Comparison of ENCODE assay signal across 19 mouse cellular contexts in the genomic region with DNA sequence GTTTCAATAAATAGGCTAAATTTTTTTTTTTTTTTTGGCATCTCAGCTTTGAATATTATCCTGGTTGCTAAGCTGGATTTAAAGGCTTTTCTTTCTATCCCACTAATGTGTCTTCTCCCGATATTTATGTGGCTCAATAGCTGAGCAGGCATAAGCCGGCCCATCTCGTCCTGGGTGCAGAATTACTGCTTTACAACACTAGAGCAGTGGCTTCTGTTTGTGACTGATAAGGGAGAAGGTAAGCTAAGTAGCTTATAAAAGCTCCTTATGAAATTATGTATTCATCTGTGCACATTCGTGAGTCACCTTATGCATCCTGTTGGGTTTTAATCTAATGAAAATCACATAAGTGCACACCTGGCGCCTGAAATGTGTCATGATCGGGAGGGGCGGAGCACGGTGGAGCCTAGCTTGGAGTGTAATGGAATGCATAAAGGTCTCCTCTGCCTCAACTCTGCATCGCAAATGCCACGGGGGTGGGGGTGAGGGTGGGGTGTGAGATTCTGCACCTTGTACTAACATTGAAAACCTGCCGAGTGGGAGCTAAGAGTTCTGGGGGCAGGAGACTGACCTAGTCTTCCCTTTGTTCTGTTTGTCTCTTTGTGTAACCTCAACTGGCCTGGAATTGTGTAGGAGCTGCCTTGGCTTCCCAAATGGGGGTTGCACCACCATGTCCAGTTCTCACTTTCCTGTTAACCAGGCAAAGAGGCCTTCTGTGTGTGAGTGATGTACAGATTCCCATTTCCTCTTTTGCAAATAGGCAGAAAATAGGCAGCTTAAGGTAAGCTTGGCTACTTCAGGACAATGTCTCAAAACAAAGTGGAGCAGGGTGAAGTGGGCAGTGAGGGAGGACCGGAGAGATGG. TPM values are rescaled to one million over a fixed set of nuclear protein-coding genes. Genes with fewer than 3 reads are reported as not detected.
DNase-seq lines count a peak whose midpoint lies in the region; ATAC-seq and TF ChIP-seq lines count a peak whose summit lies in the region.
"Had no signal": no experiment of that assay in that cellular context is flagged by ENCODE, and none has a peak within 500 bp of the region (broad histone marks: within the 10 kb centered on the region; RNA-seq: fewer than 3 reads in every experiment).

No protein-coding gene starts in this region.

- H3K9ac ChIP-seq in liver, embryonic 14.5 days (replicated peaks), result no peak overlapping the region
- H3K9ac ChIP-seq: midbrain, embryonic 12.5 days had no signal

- 40% methylated on average over 12 of the region's 12 CpGs for WGBS in liver, embryonic 14.5 days (ENCODE audit: insufficient replicate concordance)

- no peaks in the 10 kb centered on the region for H3K27me3 ChIP-seq in liver, embryonic 14.5 days (ENCODE audit: control insufficient read depth, insufficient read depth, low read length)
- H3K27me3 ChIP-seq: midbrain, embryonic 12.5 days had no signal

- H3K9me3 ChIP-seq in liver, embryonic 14.5 days (ENCODE audit: control insufficient read depth, low read length), result no peaks in the 10 kb centered on the region
- H3K9me3 ChIP-seq: G1E; hindbrain, embryonic 10.5 days; midbrain, embryonic 12.5 days had no signal

- no peak overlapping the region for H3K27ac ChIP-seq in liver, embryonic 14.5 days
- H3K27ac ChIP-seq: hindbrain, embryonic 10.5 days; midbrain, embryonic 12.5 days had no signal

- no peak overlapping the region for H3K4me2 ChIP-seq in liver, embryonic 14.5 days (ENCODE audit: low read depth)
- H3K4me2 ChIP-seq: midbrain, embryonic 12.5 days had no signal

- H3K4me3 ChIP-seq in liver, embryonic 14.5 days (ENCODE audit: insufficient read depth in 1 of 2, low read depth in 2 of 2, low read length in 2 of 2), result no peak overlapping the region
- H3K4me3 ChIP-seq: hindbrain, embryonic 10.5 days; midbrain, embryonic 12.5 days had no signal

- peak; percentile 16 for DNase-seq in retina, postnatal 1 day
- DNase-seq in retina, embryonic 14.5 days (ENCODE audit: low spot score), result no peak
- peak; percentile 19 for DNase-seq in brain, adult 2 months (ENCODE audit: low read depth, low spot score)
- DNase-seq in liver, embryonic 14.5 days (ENCODE audit: low read depth in 3 of 3, low spot score in 3 of 3), result no peak
- no peak for DNase-seq in cerebellum, adult 9-10 months
- no peak for DNase-seq in layer of hippocampus, adult 9-11 months
- DNase-seq in gastrocnemius, postnatal 25 days, result no peak
- DNase-seq: adrenal gland, postnatal 10 days; cerebellum, adult 9-11 months; kidney, adult 9 months; kidney, postnatal 4 days; layer of hippocampus, postnatal 36 days; lung, postnatal 14 days; thymus, adult 2 months had no signal

- peaks cover 0 to 5% of the 10 kb centered on the region in 2 experiments; a peak in 2 of 4 replicates for H3K4me1 ChIP-seq in liver, embryonic 14.5 days (replicated peaks; ENCODE audit: control insufficient read depth in 2 of 2, insufficient read depth in 2 of 2, low read length in 1 of 2)
- H3K4me1 ChIP-seq: midbrain, embryonic 12.5 days had no signal

- no peaks in the 10 kb centered on the region for H3K36me3 ChIP-seq in liver, embryonic 14.5 days (replicated peaks; ENCODE audit: control insufficient read depth, insufficient read depth, low read depth)
- H3K36me3 ChIP-seq: G1E; hindbrain, embryonic 10.5 days; midbrain, embryonic 12.5 days had no signal

- TF ChIP-seq CTCF in liver, embryonic 14.5 days (IDR thresholded peaks at IDR 0.05; ENCODE audit: low read depth), result no peak

- TF ChIP-seq EP300 in liver, embryonic 14.5 days (IDR thresholded peaks at IDR 0.05; ENCODE audit: low read depth), result no peak

- ATAC-seq in liver, embryonic 14.5 days (ENCODE audit: insufficient read depth), result 0 out of 2 replicates have a peak, but pooled peaks have one; percentile 51
- ATAC-seq: forebrain, embryonic 14.5 days had no signal

RNA-seq across cellular contexts. Expression of gene Galm, which starts 25.7 kb away (rescaled TPM):
- 14.0 and 15.0 TPM in 2 replicates for polyA plus RNA-seq in liver, embryonic 14.5 days (2012; rRNA removed)
- polyA plus RNA-seq in liver, embryonic 14.5 days (2014; fragmentation: Nextera tagmentation; extraction: Ambion mirVana), result 22.7 and 25.6 TPM in 2 replicates
- total RNA-seq in gastrocnemius, postnatal 25 days (2021), result 1 to 10 TPM; 1.3 to 2.7 TPM
- total RNA-seq: G1E had no signal
- polyA plus RNA-seq: G1E had no signal

RNA-seq across cellular contexts. Expression of gene Srsf7, which starts 54.1 kb away (rescaled TPM):
- polyA plus RNA-seq in liver, embryonic 14.5 days (2012; rRNA removed), result 89.9 and 146 TPM in 2 replicates
- 264 TPM in 2 replicates for polyA plus RNA-seq in liver, embryonic 14.5 days (2014; fragmentation: Nextera tagmentation; extraction: Ambion mirVana)
- total RNA-seq in gastrocnemius, postnatal 25 days (2021), result 10 to 100 TPM; 23.4 to 23.9 TPM

RNA-seq across cellular contexts. Expression of gene Ttc39d, which starts 54.3 kb away (rescaled TPM):
- 0.02 and 0.04 TPM in 2 replicates for polyA plus RNA-seq in liver, embryonic 14.5 days (2012; rRNA removed)
- polyA plus RNA-seq in liver, embryonic 14.5 days (2014; fragmentation: Nextera tagmentation; extraction: Ambion mirVana), result 0.13 TPM in 1 of 2 replicates, not detected in the other
- total RNA-seq in gastrocnemius, postnatal 25 days (2021), result not detected
- total RNA-seq: adrenal gland, postnatal 10 days; liver, adult 2 months had no signal
- polyA plus RNA-seq: G1E; liver, adult 2 months; thymus, adult 2 months had no signal

Comparison
In these comparisons a context has a peak if more than half of its experiments do, and no peak if none do; other contexts are left out.
1. DNase-seq: peak in retina, postnatal 1 day (single experiment) and brain, adult 2 months (single experiment); none in retina, embryonic 14.5 days (single experiment), liver, embryonic 14.5 days (0 of 3), cerebellum, adult 9-10 months (single experiment), layer of hippocampus, adult 9-11 months (single experiment) and gastrocnemius, postnatal 25 days (single experiment).